Mouse (Mus musculus): Measurements from ENCODE around the gene Jmjd1c. TPM values are rescaled to one million over a fixed set of nuclear protein-coding genes. Genes with fewer than 3 reads are reported as not detected.
A peak's percentile ranks its signal among the peaks of the same experiment; 100 is the strongest.

Jmjd1c gene
- total and polyA plus RNA-seq, 3 experiments, result 8.5 to 36.8 (median 34.5) TPM

GRCm38 (mm10) chr10:67094922-67095321, 1.0 kb upstream of the Jmjd1c start:
- peaks cover 10% of the 10 kb centered on the region for H3K79me2 ChIP-seq (replicated peaks; ENCODE audit: control insufficient read depth, insufficient read depth, low read length)
- DNase-seq, result no peak
- H3K27ac ChIP-seq, result no peak overlapping the region
- peaks cover 6% of the 10 kb centered on the region for H3K36me3 ChIP-seq (ENCODE audit: control insufficient read depth, insufficient read depth, low read length)
- no peak overlapping the region for H3K9ac ChIP-seq (ENCODE audit: low read depth, low read length)
- WGBS, result 80% methylated on average over 7 of the region's 7 CpGs
- H3K4me1 ChIP-seq (ENCODE audit: control insufficient read depth, insufficient read depth, low read length), result peaks cover 13% of the 10 kb centered on the region
- TF ChIP-seq CTCF (IDR thresholded peaks at IDR 0.05) (no peak), EP300 (IDR thresholded peaks at IDR 0.05; ENCODE audit: insufficient read depth, low read depth, low read length) (no peak), POLR2A (IDR thresholded peaks at IDR 0.05; ENCODE audit: insufficient read depth, low read depth, low read length) (no peak)
- H3K27me3 ChIP-seq (ENCODE audit: control insufficient read depth, insufficient read depth, low read length), result no peaks in the 10 kb centered on the region
- H3K4me3 ChIP-seq, result no peak overlapping the region
- intact Hi-C loops (cut with DNase I), result loop anchor here (5.0 kb wide), 2 partner anchors 32 to 92 kb away; no protein-coding TSS in a partner anchor

- H3K4me1 ChIP-seq (ENCODE audit: control insufficient read depth, insufficient read depth, low read length), result peaks cover 17% of the 10 kb centered on the region
- peak within 1 kb of the TSS; percentile 97 for H3K4me3 ChIP-seq
- intact Hi-C loops (cut with DNase I), result loop anchor here (1.0 to 5.0 kb wide), 4 partner anchors 40 to 188 kb away; no protein-coding TSS in a partner anchor
- H3K36me3 ChIP-seq (ENCODE audit: control insufficient read depth, insufficient read depth, low read length), result peaks cover 13% of the 10 kb centered on the region
- H3K27me3 ChIP-seq (ENCODE audit: control insufficient read depth, insufficient read depth, low read length), result no peaks in the 10 kb centered on the region
- H3K79me2 ChIP-seq (replicated peaks; ENCODE audit: control insufficient read depth, insufficient read depth, low read length), result peaks cover 5% of the 10 kb centered on the region
- no peak for TF ChIP-seq CTCF (IDR thresholded peaks at IDR 0.05)
- 0 out of 2 replicates have a peak, but pooled peaks have one; percentile 14 for TF ChIP-seq EP300 (IDR thresholded peaks at IDR 0.05; ENCODE audit: insufficient read depth, low read depth, low read length)
- TF ChIP-seq POLR2A (IDR thresholded peaks at IDR 0.05; ENCODE audit: insufficient read depth, low read depth, low read length), result peak; percentile 53; the same call in 1 of the 2 replicates
- 1% methylated on average over 93 of the region's 97 CpGs for WGBS
- DNase-seq, result peak; percentile 88 to 91
- H3K9ac ChIP-seq (ENCODE audit: low read depth, low read length), result peak within 1 kb of the TSS; percentile 99
- H3K27ac ChIP-seq, result peak within 1 kb of the TSS; percentile 100
Measured at GRCm38 (mm10) chr10:67096621-67097436, 904 bp downstream of the Jmjd1c start, which contains the start of gene Reep3. Gene Reep3 (minus strand): TSS chr10:67096945.

- no peaks in the 10 kb centered on the region for H3K27me3 ChIP-seq (ENCODE audit: control insufficient read depth, insufficient read depth, low read length)
- H3K9ac ChIP-seq (ENCODE audit: low read depth, low read length), result peak overlapping the region; percentile 99
- DNase-seq, result no peak
- peaks cover 6% of the 10 kb centered on the region for H3K79me2 ChIP-seq (replicated peaks; ENCODE audit: control insufficient read depth, insufficient read depth, low read length)
- H3K4me1 ChIP-seq (ENCODE audit: control insufficient read depth, insufficient read depth, low read length), result peaks cover 22% of the 10 kb centered on the region
- 4% methylated on average over 15 of the region's 15 CpGs for WGBS
- peak overlapping the region; percentile 97 for H3K4me3 ChIP-seq
- TF ChIP-seq POLR2A (IDR thresholded peaks at IDR 0.05; ENCODE audit: insufficient read depth, low read depth, low read length) (no peak), EP300 (IDR thresholded peaks at IDR 0.05; ENCODE audit: insufficient read depth, low read depth, low read length) (no peak), CTCF (IDR thresholded peaks at IDR 0.05) (peak; percentile 47)
- H3K36me3 ChIP-seq (ENCODE audit: control insufficient read depth, insufficient read depth, low read length), result peaks cover 16% of the 10 kb centered on the region
- intact Hi-C loops (cut with DNase I), result loop anchor here (2.0 to 5.0 kb wide), 4 partner anchors 17 to 189 kb away; no protein-coding TSS in a partner anchor
- peak overlapping the region; percentile 100 for H3K27ac ChIP-seq
Measured at GRCm38 (mm10) chr10:67097437-67098150, 1.7 kb downstream of the Jmjd1c start.

GRCm38 (mm10) chr10:67098408-67099050, 2.6 kb downstream of the Jmjd1c start:
- Histone ChIP-seq H3K27me3 (ENCODE audit: control insufficient read depth, insufficient read depth, low read length) (no peaks in the 10 kb centered on the region), H3K4me1 (ENCODE audit: control insufficient read depth, insufficient read depth, low read length) (peaks cover 29% of the 10 kb centered on the region), H3K9ac (ENCODE audit: low read depth, low read length) (no peak overlapping the region), H3K79me2 (replicated peaks; ENCODE audit: control insufficient read depth, insufficient read depth, low read length) (peaks cover 9% of the 10 kb centered on the region), H3K36me3 (ENCODE audit: control insufficient read depth, insufficient read depth, low read length) (peaks cover 16% of the 10 kb centered on the region), H3K27ac (no peak overlapping the region; the same call in 1 of the 2 replicates), H3K4me3 (no peak overlapping the region)
- no peak for DNase-seq
- 18% methylated on average over 7 of the region's 7 CpGs for WGBS
- TF ChIP-seq POLR2A (IDR thresholded peaks at IDR 0.05; ENCODE audit: insufficient read depth, low read depth, low read length) (no peak), EP300 (IDR thresholded peaks at IDR 0.05; ENCODE audit: insufficient read depth, low read depth, low read length) (no peak), CTCF (IDR thresholded peaks at IDR 0.05) (no peak)
- intact Hi-C loops (cut with DNase I), result loop anchor here (2.0 to 5.0 kb wide), 2 partner anchors 16 to 89 kb away; no protein-coding TSS in a partner anchor

- Histone ChIP-seq H3K79me2 (replicated peaks; ENCODE audit: control insufficient read depth, insufficient read depth, low read length) (peaks cover 9% of the 10 kb centered on the region), H3K4me3 (no peak overlapping the region), H3K4me1 (ENCODE audit: control insufficient read depth, insufficient read depth, low read length) (peaks cover 32% of the 10 kb centered on the region), H3K27me3 (ENCODE audit: control insufficient read depth, insufficient read depth, low read length) (no peaks in the 10 kb centered on the region), H3K36me3 (ENCODE audit: control insufficient read depth, insufficient read depth, low read length) (peaks cover 23% of the 10 kb centered on the region), H3K9ac (ENCODE audit: low read depth, low read length) (no peak overlapping the region), H3K27ac (no peak overlapping the region; the same call in 1 of the 2 replicates)
- DNase-seq, result no peak
- TF ChIP-seq EP300 (IDR thresholded peaks at IDR 0.05; ENCODE audit: insufficient read depth, low read depth, low read length) (no peak), CTCF (IDR thresholded peaks at IDR 0.05) (no peak), POLR2A (IDR thresholded peaks at IDR 0.05; ENCODE audit: insufficient read depth, low read depth, low read length) (no peak)
- 51% methylated on average over 13 of the region's 13 CpGs for WGBS
- intact Hi-C loops (cut with DNase I), result loop anchor here (2.0 to 5.0 kb wide), 2 partner anchors 15 to 88 kb away; no protein-coding TSS in a partner anchor
Measured at GRCm38 (mm10) chr10:67099183-67099929, 3.4 kb downstream of the Jmjd1c start.

Measured in heart, adult 2 months (tissue).